Mouse (Mus musculus) lung, postnatal 0 days (tissue): ENCODE measurements around the gene Ints7. TPM values are rescaled to one million over a fixed set of nuclear protein-coding genes. Genes with fewer than 3 reads are reported as not detected.

Experiments
- ATAC-seq: fragments of 200-750 bp; cut with Nextera tagmentation; 2 replicates; pipeline ENCODE4 v1.8.0; 2017; ENCODE audit warnings: moderate library complexity
- DNase-seq: peaks from one replicate; pipeline ENCODE4 v3.0.0-alpha.2; 2016; ENCODE audit warnings: low spot score
- H3K27ac ChIP-seq: fragments of 300-500 bp; sonication (generic); 2 replicates; pipeline ENCODE4 v1.5.1; 2014; ENCODE audit warnings: antibody characterized with exemption, mild to moderate bottlenecking, low read length, mixed read lengths
- H3K27me3 ChIP-seq: fragments of 300-500 bp; sonication (generic); replicated peaks from 2 replicates; pipeline ENCODE4 v1.6.1; 2014; ENCODE audit warnings: low read length, mixed read lengths; ENCODE audit not compliant: insufficient read depth
- H3K36me3 ChIP-seq: fragments of 300-500 bp; sonication (generic); 2 replicates; pipeline ENCODE4 v1.6.1; 2014; ENCODE audit warnings: low read length, mixed read lengths; ENCODE audit not compliant: insufficient read depth
- H3K4me1 ChIP-seq: fragments of 300-500 bp; sonication (generic); 2 replicates; pipeline ENCODE4 v1.6.1; 2014; ENCODE audit warnings: antibody characterized with exemption, low read depth, low read length, mixed read lengths; ENCODE audit not compliant: insufficient read depth
- H3K4me2 ChIP-seq: fragments of 300-500 bp; sonication (generic); replicated peaks from 2 replicates; pipeline ENCODE4 v1.6.1; 2014; ENCODE audit warnings: low read depth, mild to moderate bottlenecking, low read length, moderate library complexity, mixed read lengths
- H3K4me3 ChIP-seq: fragments of 300-500 bp; sonication (generic); 2 replicates; pipeline ENCODE4 v1.5.1; 2014; ENCODE audit warnings: low read depth, low read length
- H3K9ac ChIP-seq: fragments of 300-500 bp; sonication (generic); replicated peaks from 2 replicates; pipeline ENCODE4 v1.6.1; 2014; ENCODE audit warnings: low read depth, mild to moderate bottlenecking
- H3K9me3 ChIP-seq: fragments of 300-500 bp; sonication (generic); 2 replicates; pipeline ENCODE4 v1.6.1; 2016; ENCODE audit warnings: low read length, mixed read lengths
- CTCF ChIP-seq: IDR thresholded peaks from 2 replicates; pipeline ENCODE4 v1.5.1; 2016; ENCODE audit warnings: antibody characterized with exemption, mild to moderate bottlenecking
- EP300 ChIP-seq: IDR thresholded peaks from 2 replicates; pipeline ENCODE4 v1.6.1; 2016; ENCODE audit warnings: antibody characterized with exemption, mild to moderate bottlenecking, control low read depth
- WGBS: fragments of 180-500 bp; shearing (Covaris S2); extraction: QIAGEN DNeasy Blood & Tissue Kit; methylation state at CpG from one replicate; pipeline ENCODE4 v1.1.7; 2014; 5-methylcytosine and 5-hydroxymethylcytosine counted together
- polyA plus RNA-seq: library from polyadenylated mRNA; unstranded; fragments of >200 nt; fragmentation: Nextera tagmentation; extraction: Ambion mirVana; gene quantifications from 2 replicates; pipeline ENCODE4 v1.2.1, GENCODE M21; 2015

The Ints7 gene
- 13.9 and 14.3 TPM in 2 replicates for polyA plus RNA-seq

DNA sequence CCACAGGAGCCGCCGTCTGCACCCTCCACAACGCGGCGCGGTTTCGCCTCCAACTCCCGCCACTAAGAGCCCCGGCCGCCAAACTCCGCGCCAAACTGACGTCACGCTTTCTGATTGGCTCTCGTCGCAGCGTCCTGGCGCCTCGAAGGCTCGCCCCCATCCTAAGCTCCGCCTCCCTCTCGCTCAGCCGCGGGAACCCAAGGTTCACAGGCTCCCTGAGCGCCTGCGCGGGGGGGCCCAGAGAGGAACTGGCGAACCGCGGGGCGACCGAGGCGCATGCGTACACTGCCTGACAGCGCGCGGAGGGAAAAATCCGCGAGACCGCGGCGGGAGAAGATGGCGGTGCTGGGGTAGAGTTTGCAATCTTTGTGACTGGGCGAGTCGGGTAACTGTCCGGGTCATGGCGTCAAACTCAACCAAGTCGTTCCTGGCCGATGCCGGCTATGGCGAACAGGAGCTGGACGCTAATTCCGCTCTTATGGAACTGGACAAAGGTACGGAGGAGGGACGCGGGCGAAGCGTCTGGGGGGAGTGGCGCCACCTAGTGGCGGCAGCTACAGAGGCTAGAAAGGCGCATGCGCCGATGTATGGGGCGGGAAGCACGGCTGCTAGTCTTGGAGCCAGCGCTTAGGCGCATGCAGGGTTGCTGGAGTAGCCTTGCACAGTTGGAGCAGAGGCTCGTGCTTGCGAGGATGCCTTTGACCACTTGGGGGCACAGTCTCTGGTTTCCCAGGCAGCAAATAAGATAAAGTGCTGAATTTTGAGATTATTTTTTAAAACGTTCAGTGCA is at the start of gene Ints7, which contains the start of gene Dtl:
Gene Ints7 (plus strand): TSS at position 179 of the 790 bp plus-strand sequence.
Gene Dtl (minus strand): TSS at position 87 of the 790 bp plus-strand sequence.
- H3K9me3 ChIP-seq, result no peaks in the 10 kb centered on the region
- H3K9ac ChIP-seq, result peak within 1 kb of the TSS; percentile 59
- under 1% methylated on average over 69 of the region's 70 CpGs for WGBS
- TF ChIP-seq CTCF (peak; percentile 99), EP300 (no peak)
- H3K36me3 ChIP-seq, result no peaks in the 10 kb centered on the region
- peak within 1 kb of the TSS; percentile 93 for H3K4me2 ChIP-seq
- peak within 1 kb of the TSS; percentile 83 for H3K4me3 ChIP-seq
- peak within 1 kb of the TSS; percentile 95 for H3K27ac ChIP-seq
- peaks cover 9% of the 10 kb centered on the region; the same call in 1 of the 2 replicates for H3K4me1 ChIP-seq
- peak; percentile 100 for DNase-seq
- ATAC-seq, result peak; percentile 97
- H3K27me3 ChIP-seq, result no peaks in the 10 kb centered on the region

DNA sequence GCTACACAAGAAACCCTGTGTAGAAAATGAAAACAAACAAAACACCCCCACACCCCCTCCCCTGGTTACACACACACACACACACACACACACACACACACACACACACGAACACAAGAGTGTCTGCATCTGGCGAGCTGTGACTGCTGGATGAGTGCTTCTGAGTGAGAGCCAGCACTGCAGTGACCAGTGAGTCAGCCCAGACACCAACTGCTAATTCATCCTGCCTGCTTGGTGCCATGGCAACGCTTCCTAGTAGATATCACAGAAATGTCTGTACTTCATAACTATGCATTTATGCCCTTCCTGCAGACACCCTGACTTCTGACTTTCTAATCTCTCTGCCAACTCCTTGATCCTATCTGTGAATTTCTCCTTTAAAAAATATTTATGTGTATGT is 48.3 kb upstream of the Ints7 start:
- Histone ChIP-seq H3K4me1 (no peaks in the 10 kb centered on the region), H3K9ac (no peak overlapping the region), H3K27me3 (no peaks in the 10 kb centered on the region), H3K36me3 (no peaks in the 10 kb centered on the region), H3K27ac (no peak overlapping the region), H3K4me3 (no peak overlapping the region), H3K9me3 (no peaks in the 10 kb centered on the region), H3K4me2 (no peak overlapping the region)
- DNase-seq, result peak; percentile 52
- peak; percentile 55; the same call in 1 of the 2 replicates for ATAC-seq
- WGBS, result 50% methylated on average over 1 of the region's 3 CpGs
- TF ChIP-seq EP300 (no peak), CTCF (no peak)

DNA sequence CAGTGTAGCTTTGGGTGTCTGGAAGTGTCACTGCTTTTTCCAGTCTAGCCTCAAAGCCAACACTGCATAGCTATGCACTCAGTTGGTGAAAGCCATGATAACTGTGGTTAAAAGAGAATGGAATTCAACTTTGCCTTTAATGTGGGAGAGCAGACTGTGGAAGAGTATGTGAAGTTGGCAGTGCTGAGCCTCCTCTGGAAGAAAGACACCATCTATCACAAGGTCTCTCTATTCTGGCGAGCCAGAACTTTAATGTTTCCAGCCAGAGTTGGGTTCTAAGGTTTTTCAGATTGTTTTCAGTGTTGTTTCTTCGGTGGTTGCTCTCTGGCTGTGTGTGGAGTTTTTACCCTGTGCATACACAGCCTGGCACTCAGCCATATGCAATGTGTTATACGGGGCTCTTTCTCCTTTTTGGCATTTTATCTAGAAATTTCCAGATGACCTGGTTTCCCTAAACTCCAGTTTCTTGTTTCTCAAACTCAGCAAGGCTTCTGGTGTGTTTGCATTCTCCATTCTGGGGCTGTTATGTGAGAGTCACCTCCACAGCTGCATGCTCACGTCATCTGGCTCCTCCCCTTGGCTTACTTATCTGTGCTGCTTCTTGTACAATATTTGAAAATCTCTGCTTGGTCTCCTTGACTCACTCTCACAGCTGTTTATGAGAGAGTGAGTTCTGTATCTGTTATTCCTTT is 47.4 kb upstream of the Ints7 start:
- no peak for TF ChIP-seq CTCF
- no peak for TF ChIP-seq EP300
- no peak overlapping the region for H3K27ac ChIP-seq
- no peak overlapping the region for H3K9ac ChIP-seq
- no peaks in the 10 kb centered on the region for H3K9me3 ChIP-seq
- WGBS, result 29% methylated on average over 4 of the region's 4 CpGs
- DNase-seq, result peak; percentile 58
- H3K4me3 ChIP-seq, result no peak overlapping the region
- no peaks in the 10 kb centered on the region for H3K4me1 ChIP-seq
- no peaks in the 10 kb centered on the region for H3K27me3 ChIP-seq
- peak; percentile 40; the same call in 1 of the 2 replicates for ATAC-seq
- no peak overlapping the region for H3K4me2 ChIP-seq
- H3K36me3 ChIP-seq, result no peaks in the 10 kb centered on the region

GRCm38 (mm10) chr1:191529406-191529805 is 46.0 kb upstream of the Ints7 start:
- no peak for ATAC-seq
- H3K27ac ChIP-seq, result no peak overlapping the region
- no peak for DNase-seq
- TF ChIP-seq CTCF (no peak), EP300 (no peak)
- H3K4me2 ChIP-seq, result no peak overlapping the region
- 81% methylated on average over 2 of the region's 2 CpGs for WGBS
- no peaks in the 10 kb centered on the region for H3K36me3 ChIP-seq
- H3K27me3 ChIP-seq, result no peaks in the 10 kb centered on the region
- H3K4me1 ChIP-seq, result no peaks in the 10 kb centered on the region
- H3K4me3 ChIP-seq, result no peak overlapping the region
- H3K9ac ChIP-seq, result no peak overlapping the region
- no peaks in the 10 kb centered on the region for H3K9me3 ChIP-seq

DNA sequence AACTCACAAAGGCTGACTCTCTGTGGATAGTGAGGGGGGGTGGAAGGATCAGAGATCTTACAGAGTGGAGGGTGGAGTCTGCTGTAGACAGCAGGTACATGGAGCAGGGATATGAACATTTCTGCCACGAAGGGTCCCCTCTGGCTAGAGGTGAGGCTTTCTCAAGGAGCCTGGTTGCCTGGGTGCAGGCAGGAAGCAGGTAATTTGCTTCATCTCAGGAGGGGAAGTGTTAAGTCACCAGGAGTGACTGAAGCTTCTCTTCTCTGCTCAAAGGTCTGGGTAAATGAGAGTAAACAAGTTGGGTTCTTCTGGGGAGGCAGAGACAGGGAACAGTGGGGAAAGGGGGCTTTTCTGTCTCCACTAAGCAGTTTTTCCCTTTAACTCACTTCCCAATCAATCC is 44.4 kb upstream of the Ints7 start:
- H3K9me3 ChIP-seq, result no peaks in the 10 kb centered on the region
- no peak for TF ChIP-seq CTCF
- no peak for TF ChIP-seq EP300
- no peaks in the 10 kb centered on the region for H3K4me1 ChIP-seq
- ATAC-seq (no peak), DNase-seq (no peak)
- H3K36me3 ChIP-seq, result no peaks in the 10 kb centered on the region
- H3K9ac ChIP-seq, result no peak overlapping the region
- no peak overlapping the region for H3K27ac ChIP-seq
- H3K4me2 ChIP-seq, result no peak overlapping the region
- 31% methylated on average over 1 of the region's 1 CpGs for WGBS
- no peaks in the 10 kb centered on the region for H3K27me3 ChIP-seq
- H3K4me3 ChIP-seq, result no peak overlapping the region

- TF ChIP-seq EP300 (no peak), CTCF (no peak)
- Histone ChIP-seq H3K4me2 (no peak overlapping the region), H3K27me3 (no peaks in the 10 kb centered on the region), H3K4me3 (no peak overlapping the region), H3K9ac (no peak overlapping the region), H3K36me3 (no peaks in the 10 kb centered on the region), H3K4me1 (no peaks in the 10 kb centered on the region), H3K9me3 (no peaks in the 10 kb centered on the region), H3K27ac (no peak overlapping the region)
- no peak for ATAC-seq
- WGBS, result 67% methylated on average over 2 of the region's 2 CpGs
- DNase-seq, result no peak
Measured at GRCm38 (mm10) chr1:191534896-191535295, 40.5 kb upstream of the Ints7 start.
